Mouse (Mus musculus): ENCODE data around the gene Slc43a1. TPM values are rescaled to one million over a fixed set of nuclear protein-coding genes. Genes with fewer than 3 reads are reported as not detected.

The Slc43a1 gene
- total RNA-seq, 2 experiments from 2014 or later = 6.6 to 7.5 TPM

- DNase-seq = peak; percentile 40 to 49
These were observed 27.2 kb downstream of the Slc43a1 start for GRCm38 (mm10) chr2:84865616-84866571.

DNA sequence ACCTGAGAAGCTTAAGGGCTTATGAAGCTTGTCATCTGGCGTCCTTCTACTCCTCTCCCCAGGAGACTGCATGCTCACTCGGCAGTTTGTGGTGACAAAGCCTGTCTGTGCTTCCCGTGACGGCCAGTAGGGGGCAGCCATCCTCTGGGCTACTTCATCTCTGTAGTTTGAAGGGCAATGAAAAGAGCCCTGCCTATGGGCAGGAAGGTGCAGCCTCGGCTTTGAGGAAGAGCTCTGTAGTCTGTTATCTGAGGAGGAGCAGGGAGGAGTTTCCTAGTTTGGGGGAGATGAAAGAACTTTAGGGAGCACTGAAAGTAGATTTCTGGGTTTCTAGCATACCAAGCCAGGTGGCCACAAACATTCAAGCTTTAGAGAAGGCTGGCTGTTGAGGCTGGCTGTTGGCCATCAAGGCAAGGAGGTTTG, 29.9 kb downstream of the Slc43a1 start:
- peak; percentile 68 to 74 for DNase-seq

DNA sequence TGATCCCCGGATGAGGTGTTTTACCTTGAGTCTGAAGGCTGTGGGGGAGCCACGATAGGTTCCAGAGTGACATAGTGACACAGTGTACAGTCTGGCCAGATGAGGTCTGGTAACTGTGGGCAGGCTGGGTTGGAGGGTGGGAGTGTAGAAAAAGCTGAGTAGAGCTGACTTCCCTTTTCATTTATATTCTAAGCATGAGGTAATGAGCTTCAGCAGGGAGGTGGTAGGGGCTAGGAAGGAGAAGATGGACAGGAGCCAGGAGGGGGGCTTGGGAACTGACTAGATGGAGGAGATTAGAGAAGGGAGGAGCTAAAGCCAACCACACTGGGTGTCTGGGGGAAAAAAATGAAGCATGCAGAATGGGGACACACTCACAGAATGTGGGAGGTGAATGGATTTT, 30.3 kb downstream of the Slc43a1 start:
- DNase-seq = no peak

GRCm38 (mm10) chr2:84870623-84871160, 32.0 kb downstream of the Slc43a1 start:
- no peak for DNase-seq

GRCm38 (mm10) chr2:84872105-84872716, 33.6 kb downstream of the Slc43a1 start:
- peak; percentile 73 to 84 for DNase-seq

GRCm38 (mm10) chr2:84875842-84876241, 37.2 kb downstream of the Slc43a1 start:
- no peak for DNase-seq

GRCm38 (mm10) chr2:84880590-84880989, 41.9 kb downstream of the Slc43a1 start:
- DNase-seq = no peak

- DNase-seq = no peak
These were observed 44.0 kb downstream of the Slc43a1 start for GRCm38 (mm10) chr2:84882606-84883005.

DNA sequence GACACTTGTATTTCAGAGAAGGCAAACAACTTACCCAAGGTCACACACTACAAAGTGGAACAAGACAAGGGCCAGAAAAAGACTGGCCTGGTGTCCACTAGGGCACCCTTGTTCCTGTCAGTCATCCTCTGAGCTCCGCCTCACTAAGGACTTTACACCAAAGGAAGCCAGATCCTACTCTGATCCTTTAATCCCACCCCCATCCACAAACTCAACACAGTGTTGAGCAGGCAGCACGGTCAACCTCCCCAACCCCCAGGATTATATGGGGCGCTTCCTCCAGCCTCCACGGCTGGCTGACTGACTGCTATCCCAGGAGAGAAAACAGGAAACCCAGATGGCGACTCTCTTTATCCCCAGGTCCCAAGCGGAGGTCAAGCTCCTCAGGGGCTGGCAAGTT, 44.4 kb downstream of the Slc43a1 start:
- no peak for DNase-seq

GRCm38 (mm10) chr2:84883530-84883929, 44.9 kb downstream of the Slc43a1 start:
- no peak for DNase-seq

- DNase-seq = no peak
These were observed 45.3 kb downstream of the Slc43a1 start for GRCm38 (mm10) chr2:84883942-84884341.

GRCm38 (mm10) chr2:84884611-84885010, 46.0 kb downstream of the Slc43a1 start:
- no peak for DNase-seq

DNA sequence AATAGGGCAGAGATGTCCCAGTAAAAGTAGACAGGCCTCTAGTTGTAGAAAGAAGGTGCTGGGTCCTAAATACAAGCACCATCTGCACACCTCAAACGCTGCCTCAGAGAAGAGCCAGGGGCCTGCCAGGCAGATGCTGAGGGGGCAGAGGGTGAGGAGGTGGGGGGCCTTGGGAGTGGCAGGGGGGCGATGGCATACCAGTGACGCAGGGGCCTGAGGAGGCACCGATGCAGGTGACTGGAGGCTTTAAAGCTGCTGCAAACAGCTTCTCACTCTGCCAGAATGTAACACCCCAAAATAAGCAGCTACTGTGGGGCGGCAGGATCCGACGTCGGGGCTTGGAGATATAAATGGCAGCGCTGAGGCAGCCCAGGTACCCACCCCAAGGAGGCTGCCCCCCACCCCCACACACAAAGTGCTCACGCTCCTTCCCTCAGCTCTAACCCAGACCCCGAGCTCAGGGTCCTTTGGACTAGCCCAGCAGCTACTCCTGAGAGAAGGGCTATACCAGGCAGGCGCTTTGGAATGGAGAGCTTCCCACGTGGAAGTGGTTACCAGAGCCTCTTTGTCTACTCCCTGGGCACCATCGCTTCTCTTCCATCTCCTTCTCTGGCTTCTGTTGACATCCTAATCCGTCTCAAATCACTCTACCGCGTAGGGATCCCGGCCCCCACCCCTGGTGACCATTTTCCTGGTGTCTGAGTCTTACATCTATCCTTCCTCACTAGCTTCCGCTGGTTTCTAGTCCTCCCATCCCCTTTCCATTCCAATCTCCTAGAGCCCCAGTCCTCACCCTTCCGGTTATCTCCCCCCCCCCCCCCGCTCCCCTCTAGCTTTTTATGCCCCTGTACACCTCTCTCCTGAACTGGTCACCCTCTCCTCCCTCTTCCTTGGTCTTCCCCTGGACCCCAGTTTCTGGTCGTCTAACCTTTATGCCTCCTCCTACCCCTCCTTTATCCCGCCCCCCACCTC, 46.7 kb downstream of the Slc43a1 start:
- no peak for DNase-seq

DNA sequence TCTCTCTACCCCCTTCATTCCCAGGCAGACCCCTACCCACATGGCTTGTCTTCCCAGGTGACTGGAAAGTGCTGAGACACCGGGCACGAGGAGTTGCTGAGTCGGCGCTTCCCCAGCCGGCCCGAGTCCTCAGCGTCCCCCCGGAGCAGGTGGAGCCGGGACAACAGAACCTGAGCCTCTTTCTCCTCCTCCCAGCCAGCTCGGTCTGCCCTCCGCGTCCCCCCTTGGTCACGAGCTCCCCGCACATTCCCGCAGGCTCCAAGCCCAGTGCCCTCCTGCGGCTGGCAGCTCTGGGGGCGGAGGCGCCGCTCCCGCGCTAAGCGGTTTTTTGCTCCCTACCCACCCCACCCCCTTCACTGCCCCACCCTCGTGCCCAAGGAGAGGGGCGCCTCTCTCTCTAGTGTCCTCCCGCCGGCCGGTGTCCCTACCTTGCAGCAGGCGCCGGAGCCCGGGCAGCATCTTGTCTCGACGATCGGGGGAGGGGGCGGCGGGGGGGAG, 47.6 kb downstream of the Slc43a1 start, which contains the start of gene Rtn4rl2:
Gene Rtn4rl2, minus strand, starts transcription at position 477 of the 498 bp plus-strand sequence.
- peak in 1 of 2 experiments; percentile 14 for DNase-seq

DNA sequence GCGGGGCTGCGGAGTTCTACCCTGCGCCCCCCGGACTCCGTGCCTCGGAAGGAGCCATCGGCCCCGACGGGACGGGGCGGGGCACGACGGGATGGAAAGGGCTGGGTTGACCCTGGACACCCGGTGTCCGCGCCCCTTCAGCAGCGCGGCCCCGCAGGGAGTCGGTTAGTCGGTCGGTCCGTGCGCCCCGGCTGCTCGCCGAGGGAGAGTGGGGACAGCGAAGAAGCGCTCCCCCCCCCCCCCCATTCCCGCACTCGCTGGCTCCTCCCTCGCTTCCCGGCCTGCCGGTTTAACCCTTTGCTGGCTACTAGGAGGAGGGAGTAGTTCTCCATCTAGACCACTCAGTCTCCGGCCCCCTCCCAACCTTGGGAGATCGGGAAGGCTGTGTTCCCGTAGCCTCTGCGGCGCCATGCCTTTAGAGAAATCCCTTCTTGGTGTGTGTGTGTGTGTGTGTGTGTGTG, 48.2 kb downstream of the Slc43a1 start:
- peak; percentile 35 to 44 for DNase-seq

DNA sequence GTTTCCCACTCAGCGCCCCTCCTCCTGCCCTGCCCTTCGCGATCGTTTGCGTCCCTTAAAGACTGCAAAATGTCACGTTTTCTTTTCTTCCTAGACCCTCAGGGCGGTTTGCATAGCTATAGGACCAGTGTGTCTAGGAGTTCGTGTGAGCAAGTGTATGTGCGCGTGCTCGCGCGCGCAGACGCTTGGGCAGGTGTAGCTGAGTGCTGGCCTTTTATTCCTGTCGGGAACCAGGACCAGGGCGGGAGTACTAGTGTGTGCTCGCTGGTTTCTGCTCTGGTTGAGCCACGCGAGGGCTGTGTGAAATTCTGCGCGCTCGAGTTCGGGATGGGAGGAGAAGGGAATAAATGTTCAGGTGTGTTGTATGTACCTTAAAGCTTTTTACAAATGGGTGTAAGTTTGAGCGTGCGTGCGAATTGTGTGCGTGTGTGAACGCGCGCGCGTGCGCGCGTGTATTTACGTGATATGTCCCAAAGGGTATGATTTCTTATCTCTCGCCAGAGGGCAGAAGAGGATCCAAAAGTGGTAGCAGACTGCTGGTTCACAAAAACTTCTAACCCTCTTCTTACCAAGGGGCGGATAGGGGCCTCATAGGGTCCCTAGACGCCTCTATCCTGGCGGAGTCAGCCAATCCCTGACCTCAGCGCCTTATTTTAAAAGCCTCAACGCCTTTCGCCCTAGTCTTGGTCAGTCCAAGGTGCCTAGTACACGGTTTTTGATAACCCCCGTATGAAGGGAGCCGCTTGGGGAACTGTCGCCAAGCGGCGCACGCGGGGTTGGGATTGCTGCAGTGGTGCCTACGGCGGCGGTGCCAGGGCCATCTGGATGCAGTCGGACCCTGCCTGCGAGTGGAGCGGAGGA, 49.0 kb downstream of the Slc43a1 start:
- DNase-seq = peak; percentile 33 to 49

- peak; percentile 81 to 87 for DNase-seq
These were observed 50.1 kb downstream of the Slc43a1 start for GRCm38 (mm10) chr2:84888657-84889315.

DNA sequence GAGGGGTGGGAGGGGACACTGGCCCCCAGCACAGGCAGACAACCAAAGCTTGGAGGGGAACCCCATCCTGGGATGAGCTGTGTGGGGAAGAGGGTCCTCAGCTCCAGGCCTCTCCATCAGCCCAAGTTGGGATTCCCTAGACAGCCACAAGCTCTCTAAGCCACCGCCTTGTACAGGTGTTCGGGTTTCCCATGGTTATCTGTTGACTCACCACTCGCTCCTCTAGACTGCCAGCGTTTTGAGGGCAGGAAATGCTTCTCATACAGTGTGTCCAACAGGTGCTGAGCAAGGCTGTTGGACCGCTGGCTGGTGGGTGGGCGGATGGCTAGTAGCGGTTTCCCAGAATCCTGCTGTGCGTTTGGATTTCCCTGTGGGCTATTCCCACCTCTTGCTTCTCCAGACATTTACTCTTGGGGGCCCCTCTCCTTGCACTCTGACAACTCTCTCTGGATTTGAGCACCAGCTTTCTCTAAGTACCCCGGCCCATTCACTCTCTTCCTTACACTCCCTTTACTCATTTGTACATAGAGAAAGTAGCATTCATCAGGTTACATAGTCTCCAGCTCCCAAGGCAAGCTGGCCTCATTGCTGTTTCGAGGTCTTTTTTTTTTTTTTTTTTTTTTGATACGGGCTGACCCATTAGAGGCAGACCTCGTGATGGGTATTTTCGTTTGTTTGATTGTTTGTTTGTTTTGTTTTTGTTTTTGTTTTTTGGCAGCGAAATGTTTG, 50.8 kb downstream of the Slc43a1 start:
- DNase-seq = no peak

DNA sequence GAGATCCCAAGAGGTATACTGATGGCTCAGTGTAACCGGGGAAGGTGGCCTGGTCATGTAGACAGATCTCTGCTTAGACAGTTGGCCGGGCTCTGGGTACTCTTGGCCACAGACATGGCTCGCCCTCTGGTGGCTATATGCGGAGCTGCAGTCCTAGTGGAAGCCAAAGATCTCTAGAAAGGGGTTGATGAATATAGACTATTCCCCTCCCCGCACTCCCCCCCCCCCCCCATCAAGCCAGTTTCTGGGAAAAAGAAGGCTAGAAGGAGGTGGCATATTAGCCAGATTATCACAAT, 51.3 kb downstream of the Slc43a1 start:
- DNase-seq = peak; percentile 83 to 86

All from adrenal gland, postnatal 36 days (tissue).